Mouse (Mus musculus): Measurements from ENCODE around the gene Wfs1.

DNA sequence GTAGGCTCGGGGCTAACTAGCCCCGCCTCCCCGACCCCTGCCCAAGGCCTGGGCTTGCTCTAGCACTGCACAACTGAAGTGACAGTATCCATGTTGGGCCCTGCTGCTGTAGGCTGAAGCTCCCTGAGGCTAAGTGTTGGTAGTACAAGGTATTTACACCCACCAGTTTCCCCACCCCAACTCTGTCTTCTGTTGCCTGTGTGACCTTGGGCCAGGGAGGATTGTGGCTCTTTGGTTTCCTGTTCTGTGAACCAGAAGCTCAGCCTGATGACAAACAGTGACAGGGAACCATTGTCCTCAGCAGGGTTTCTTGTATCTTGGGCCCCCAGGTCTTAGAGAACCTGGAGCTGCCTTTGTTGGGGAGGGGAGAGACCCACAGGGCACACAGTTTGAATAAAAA lies 47.9 kb upstream of the Wfs1 start:
- no peak for TF ChIP-seq ZC3H11A (IDR thresholded peaks at IDR 0.05; ENCODE audit: borderline replicate concordance, low read depth, low read length)
- no peak for TF ChIP-seq CHD2 (IDR thresholded peaks at IDR 0.05; ENCODE audit: low read depth, low read length)
- TF ChIP-seq MAFK (IDR thresholded peaks at IDR 0.05; ENCODE audit: insufficient read depth, low read depth, low read length), result no peak
